Mouse (Mus musculus): ENCODE results near the gene Med16. TPM values are rescaled to one million over a fixed set of nuclear protein-coding genes. Genes with fewer than 3 reads are reported as not detected.

Med16 gene
- polyA plus RNA-seq, 1 experiment, result 57.1 TPM

- Histone ChIP-seq H3K27ac (ENCODE audit: insufficient read depth, low read depth, low read length) (no peak overlapping the region), H3K4me1 (ENCODE audit: control insufficient read depth, insufficient read depth, low read length) (peaks cover 44% of the 10 kb centered on the region), H3K27me3 (replicated peaks; ENCODE audit: control insufficient read depth, insufficient read depth, low read length) (no peaks in the 10 kb centered on the region), H3K4me3 (ENCODE audit: insufficient read depth, low read depth, low read length) (no peak overlapping the region), H3K36me3 (ENCODE audit: control insufficient read depth, insufficient read depth, low read length) (no peaks in the 10 kb centered on the region)
- peak; percentile 46 for DNase-seq
- 51% methylated on average over 9 of the region's 9 CpGs for WGBS
- TF ChIP-seq POLR2A (IDR thresholded peaks at IDR 0.05; ENCODE audit: low read depth, low read length), result no peak
- no peak for TF ChIP-seq CTCF (conservative IDR thresholded peaks at IDR 0.05; ENCODE audit: insufficient read depth, insufficient read length, low read depth, low read length)
Measured at GRCm38 (mm10) chr10:79933145-79933679, 24.5 kb upstream of the Med16 start.

GRCm38 (mm10) chr10:79932736-79933135 lies 24.0 kb upstream of the Med16 start:
- WGBS, result 25% methylated on average over 8 of the region's 8 CpGs
- Histone ChIP-seq H3K27me3 (replicated peaks; ENCODE audit: control insufficient read depth, insufficient read depth, low read length) (no peaks in the 10 kb centered on the region), H3K27ac (ENCODE audit: insufficient read depth, low read depth, low read length) (no peak overlapping the region), H3K4me3 (ENCODE audit: insufficient read depth, low read depth, low read length) (no peak overlapping the region), H3K36me3 (ENCODE audit: control insufficient read depth, insufficient read depth, low read length) (no peaks in the 10 kb centered on the region), H3K4me1 (ENCODE audit: control insufficient read depth, insufficient read depth, low read length) (peaks cover 40% of the 10 kb centered on the region)
- peak; percentile 73 for DNase-seq
- TF ChIP-seq CTCF (conservative IDR thresholded peaks at IDR 0.05; ENCODE audit: insufficient read depth, insufficient read length, low read depth, low read length) (no peak), POLR2A (IDR thresholded peaks at IDR 0.05; ENCODE audit: low read depth, low read length) (no peak)

- H3K27me3 ChIP-seq (replicated peaks; ENCODE audit: control insufficient read depth, insufficient read depth, low read length), result no peaks in the 10 kb centered on the region
- no peak overlapping the region for H3K4me3 ChIP-seq (ENCODE audit: insufficient read depth, low read depth, low read length)
- H3K4me1 ChIP-seq (ENCODE audit: control insufficient read depth, insufficient read depth, low read length), result peaks cover 32% of the 10 kb centered on the region
- TF ChIP-seq CTCF (conservative IDR thresholded peaks at IDR 0.05; ENCODE audit: insufficient read depth, insufficient read length, low read depth, low read length), result no peak
- TF ChIP-seq POLR2A (IDR thresholded peaks at IDR 0.05; ENCODE audit: low read depth, low read length), result no peak
- no peaks in the 10 kb centered on the region for H3K36me3 ChIP-seq (ENCODE audit: control insufficient read depth, insufficient read depth, low read length)
- DNase-seq, result no peak
- H3K27ac ChIP-seq (ENCODE audit: insufficient read depth, low read depth, low read length), result no peak overlapping the region
- WGBS, result 90% methylated on average over 9 of the region's 9 CpGs
Measured at GRCm38 (mm10) chr10:79931797-79932196, 23.1 kb upstream of the Med16 start.

- no peak overlapping the region for H3K27ac ChIP-seq (ENCODE audit: insufficient read depth, low read depth, low read length)
- no peaks in the 10 kb centered on the region for H3K27me3 ChIP-seq (replicated peaks; ENCODE audit: control insufficient read depth, insufficient read depth, low read length)
- H3K36me3 ChIP-seq (ENCODE audit: control insufficient read depth, insufficient read depth, low read length), result no peaks in the 10 kb centered on the region
- DNase-seq, result no peak
- no peak overlapping the region for H3K4me3 ChIP-seq (ENCODE audit: insufficient read depth, low read depth, low read length)
- 88% methylated on average over 16 of the region's 16 CpGs for WGBS
- peaks cover 22% of the 10 kb centered on the region for H3K4me1 ChIP-seq (ENCODE audit: control insufficient read depth, insufficient read depth, low read length)
- TF ChIP-seq CTCF (conservative IDR thresholded peaks at IDR 0.05; ENCODE audit: insufficient read depth, insufficient read length, low read depth, low read length), result no peak
- no peak for TF ChIP-seq POLR2A (IDR thresholded peaks at IDR 0.05; ENCODE audit: low read depth, low read length)
Measured at GRCm38 (mm10) chr10:79930826-79931186, 22.1 kb upstream of the Med16 start.

GRCm38 (mm10) chr10:79929967-79930825 lies 21.5 kb upstream of the Med16 start:
- Histone ChIP-seq H3K4me1 (ENCODE audit: control insufficient read depth, insufficient read depth, low read length) (peaks cover 19% of the 10 kb centered on the region), H3K36me3 (ENCODE audit: control insufficient read depth, insufficient read depth, low read length) (no peaks in the 10 kb centered on the region), H3K4me3 (ENCODE audit: insufficient read depth, low read depth, low read length) (no peak overlapping the region), H3K27ac (ENCODE audit: insufficient read depth, low read depth, low read length) (no peak overlapping the region), H3K27me3 (replicated peaks; ENCODE audit: control insufficient read depth, insufficient read depth, low read length) (no peaks in the 10 kb centered on the region)
- 77% methylated on average over 18 of the region's 18 CpGs for WGBS
- DNase-seq, result no peak
- TF ChIP-seq CTCF (conservative IDR thresholded peaks at IDR 0.05; ENCODE audit: insufficient read depth, insufficient read length, low read depth, low read length) (no peak), POLR2A (IDR thresholded peaks at IDR 0.05; ENCODE audit: low read depth, low read length) (no peak)

- TF ChIP-seq CTCF (conservative IDR thresholded peaks at IDR 0.05; ENCODE audit: insufficient read depth, insufficient read length, low read depth, low read length), result no peak
- no peak for TF ChIP-seq POLR2A (IDR thresholded peaks at IDR 0.05; ENCODE audit: low read depth, low read length)
- no peak for DNase-seq
- no peak overlapping the region for H3K27ac ChIP-seq (ENCODE audit: insufficient read depth, low read depth, low read length)
- H3K36me3 ChIP-seq (ENCODE audit: control insufficient read depth, insufficient read depth, low read length), result no peaks in the 10 kb centered on the region
- peaks cover 11% of the 10 kb centered on the region for H3K4me1 ChIP-seq (ENCODE audit: control insufficient read depth, insufficient read depth, low read length)
- WGBS, result 47% methylated on average over 9 of the region's 9 CpGs
- H3K4me3 ChIP-seq (ENCODE audit: insufficient read depth, low read depth, low read length), result no peak overlapping the region; the same call in 1 of the 2 replicates
- H3K27me3 ChIP-seq (replicated peaks; ENCODE audit: control insufficient read depth, insufficient read depth, low read length), result no peaks in the 10 kb centered on the region
Measured at GRCm38 (mm10) chr10:79928907-79929701, 20.4 kb upstream of the Med16 start.

All from kidney, adult 2 months (tissue).